Mouse (Mus musculus) liver, embryonic 13.5 days (tissue): Measurements from ENCODE around the gene Cyp2w1. TPM values are rescaled to one million over a fixed set of nuclear protein-coding genes. Genes with fewer than 3 reads are reported as not detected.
"Not testable (repeated sequence)": the region's sequence is repeated elsewhere in the genome, so short reads cannot be mapped to it uniquely, and the experiment has no call there.

Experiments used
- ATAC-seq: fragments of 200-750 bp; cut with Nextera tagmentation; 2 replicates; pipeline ENCODE4 v1.8.0; 2017; ENCODE audit warnings: low read depth, mild to moderate bottlenecking, moderate number of reproducible peaks, moderate library complexity
- DNase-seq: peaks from one replicate; pipeline ENCODE4 v3.0.0; 2022
- H3K27ac ChIP-seq: fragments of 300-500 bp; sonication (generic); 2 replicates; pipeline ENCODE4 v1.5.1; 2015; ENCODE audit warnings: moderate library complexity, mild to moderate bottlenecking, inconsistent platforms
- H3K27me3 ChIP-seq: fragments of 300-500 bp; sonication (generic); 2 replicates; pipeline ENCODE4 v1.6.1; 2015; ENCODE audit warnings: mild to moderate bottlenecking, inconsistent platforms
- H3K36me3 ChIP-seq: fragments of 300-500 bp; sonication (generic); 2 replicates; pipeline ENCODE4 v1.6.1; 2015; ENCODE audit warnings: mild to moderate bottlenecking, inconsistent platforms
- H3K4me1 ChIP-seq: fragments of 300-500 bp; sonication (generic); replicated peaks from 2 replicates; pipeline ENCODE4 v1.6.1; 2015; ENCODE audit warnings: inconsistent platforms
- H3K4me2 ChIP-seq: fragments of 300-500 bp; sonication (generic); 2 replicates; pipeline ENCODE4 v1.6.1; 2015; ENCODE audit warnings: inconsistent platforms, mild to moderate bottlenecking, moderate library complexity
- H3K4me3 ChIP-seq: fragments of 300-500 bp; sonication (generic); replicated peaks from 2 replicates; pipeline ENCODE4 v1.5.1; 2015; ENCODE audit warnings: mild to moderate bottlenecking, inconsistent platforms
- H3K9ac ChIP-seq: fragments of 300-500 bp; sonication (generic); 2 replicates; pipeline ENCODE4 v1.6.1; 2015; ENCODE audit warnings: mild to moderate bottlenecking, inconsistent platforms
- H3K9me3 ChIP-seq: fragments of 300-500 bp; sonication (generic); replicated peaks from 2 replicates; pipeline ENCODE4 v1.6.1; 2016; ENCODE audit warnings: inconsistent platforms
- WGBS: fragments of 180-500 bp; shearing (Covaris S2); methylation state at CpG from one replicate; pipeline ENCODE4 v1.1.7; 2015; ENCODE audit not compliant: insufficient replicate concordance; 5-methylcytosine and 5-hydroxymethylcytosine counted together
- polyA plus RNA-seq: library from polyadenylated mRNA; unstranded; fragments of >200 nt; fragmentation: Nextera tagmentation; extraction: Ambion mirVana; gene quantifications from 2 replicates; pipeline ENCODE4 v1.2.1, GENCODE M21; 2015

Cyp2w1 gene
- polyA plus RNA-seq, 1 experiment from 2014 or later = not detected

GRCm38 (mm10) chr5:139333301-139334013, 19.0 kb upstream of the Cyp2w1 start:
- DNase-seq (no peak), ATAC-seq (no peak)
- no peaks in the 10 kb centered on the region for H3K27me3 ChIP-seq
- WGBS = 74% methylated on average over 16 of the region's 16 CpGs
- H3K4me1 ChIP-seq = peaks cover 15% of the 10 kb centered on the region
- H3K27ac ChIP-seq = no peak overlapping the region
- H3K4me3 ChIP-seq = no peak overlapping the region
- H3K9me3 ChIP-seq = no peaks in the 10 kb centered on the region
- no peak overlapping the region for H3K4me2 ChIP-seq
- H3K9ac ChIP-seq = no peak overlapping the region
- H3K36me3 ChIP-seq = peaks cover 26% of the 10 kb centered on the region

- H3K27me3 ChIP-seq, DNase-seq, H3K4me3 ChIP-seq, ATAC-seq, H3K9me3 ChIP-seq, H3K9ac ChIP-seq, H3K4me2 ChIP-seq, H3K27ac ChIP-seq: not testable (repeated sequence)
- Histone ChIP-seq H3K36me3 (peaks cover 35% of the 10 kb centered on the region), H3K4me1 (peaks cover 19% of the 10 kb centered on the region)
- WGBS = 74% methylated on average over 10 of the region's 10 CpGs
Observed at GRCm38 (mm10) chr5:139334394-139334793, 18.0 kb upstream of the Cyp2w1 start.

GRCm38 (mm10) chr5:139335634-139336033, 16.8 kb upstream of the Cyp2w1 start:
- Histone ChIP-seq H3K4me3 (no peak overlapping the region), H3K9me3 (no peaks in the 10 kb centered on the region), H3K27ac (no peak overlapping the region), H3K36me3 (peaks cover 48% of the 10 kb centered on the region), H3K9ac (no peak overlapping the region), H3K4me1 (peaks cover 22% of the 10 kb centered on the region), H3K4me2 (no peak overlapping the region), H3K27me3 (no peaks in the 10 kb centered on the region)
- DNase-seq (no peak), ATAC-seq (peak; percentile 17; the same call in 1 of the 2 replicates)
- 78% methylated on average over 4 of the region's 4 CpGs for WGBS

GRCm38 (mm10) chr5:139337826-139338370, 14.5 kb upstream of the Cyp2w1 start:
- WGBS = 78% methylated on average over 13 of the region's 13 CpGs
- Histone ChIP-seq H3K9ac (no peak overlapping the region), H3K27me3 (no peaks in the 10 kb centered on the region), H3K9me3 (no peaks in the 10 kb centered on the region), H3K27ac (no peak overlapping the region), H3K36me3 (peaks cover 67% of the 10 kb centered on the region), H3K4me1 (peaks cover 15% of the 10 kb centered on the region), H3K4me2 (no peak overlapping the region), H3K4me3 (no peak overlapping the region)
- DNase-seq (no peak), ATAC-seq (no peak)

- 78% methylated on average over 3 of the region's 3 CpGs for WGBS
- H3K9ac ChIP-seq = no peak overlapping the region
- no peak; the same call in 1 of the 2 replicates for ATAC-seq
- H3K4me1 ChIP-seq = peaks cover 18% of the 10 kb centered on the region
- DNase-seq = no peak
- H3K36me3 ChIP-seq = peaks cover 70% of the 10 kb centered on the region
- H3K27me3 ChIP-seq = no peaks in the 10 kb centered on the region
- no peak overlapping the region for H3K4me2 ChIP-seq
- H3K4me3 ChIP-seq = no peak overlapping the region
- no peaks in the 10 kb centered on the region for H3K9me3 ChIP-seq
- no peak overlapping the region for H3K27ac ChIP-seq
Observed at GRCm38 (mm10) chr5:139338403-139338802, 14.0 kb upstream of the Cyp2w1 start.

GRCm38 (mm10) chr5:139338891-139339290, 13.5 kb upstream of the Cyp2w1 start:
- Histone ChIP-seq H3K9me3 (no peaks in the 10 kb centered on the region), H3K27me3 (no peaks in the 10 kb centered on the region), H3K4me3 (no peak overlapping the region), H3K36me3 (peaks cover 70% of the 10 kb centered on the region), H3K4me1 (peaks cover 23% of the 10 kb centered on the region), H3K9ac (no peak overlapping the region), H3K27ac (no peak overlapping the region), H3K4me2 (no peak overlapping the region)
- 75% methylated on average over 11 of the region's 11 CpGs for WGBS
- ATAC-seq (no peak), DNase-seq (no peak)

- WGBS = 6% methylated on average over 12 of the region's 12 CpGs
- Histone ChIP-seq H3K4me1 (peaks cover 52% of the 10 kb centered on the region), H3K9me3 (no peaks in the 10 kb centered on the region), H3K27ac (peak overlapping the region; percentile 81), H3K9ac (peak overlapping the region; percentile 85), H3K27me3 (no peaks in the 10 kb centered on the region), H3K4me2 (peak overlapping the region; percentile 97), H3K36me3 (peaks cover 38% of the 10 kb centered on the region), H3K4me3 (peak overlapping the region; percentile 89)
- peak; percentile 77 for DNase-seq
- peak; percentile 72 for ATAC-seq
Observed at GRCm38 (mm10) chr5:139344021-139344686, 8.3 kb upstream of the Cyp2w1 start.

GRCm38 (mm10) chr5:139344687-139345363, 7.6 kb upstream of the Cyp2w1 start:
- H3K4me3 ChIP-seq = peak overlapping the region; percentile 89
- DNase-seq = peak; percentile 95
- H3K27me3 ChIP-seq = no peaks in the 10 kb centered on the region
- under 1% methylated on average over 33 of the region's 33 CpGs for WGBS
- ATAC-seq = peak; percentile 86
- H3K4me1 ChIP-seq = peaks cover 58% of the 10 kb centered on the region
- peak overlapping the region; percentile 85 for H3K9ac ChIP-seq
- H3K27ac ChIP-seq = peak overlapping the region; percentile 81
- H3K36me3 ChIP-seq = peaks cover 31% of the 10 kb centered on the region
- no peaks in the 10 kb centered on the region for H3K9me3 ChIP-seq
- peak overlapping the region; percentile 97 for H3K4me2 ChIP-seq

GRCm38 (mm10) chr5:139345364-139345714, 7.1 kb upstream of the Cyp2w1 start:
- H3K4me3 ChIP-seq = peak overlapping the region; percentile 89
- H3K27me3 ChIP-seq = no peaks in the 10 kb centered on the region
- peaks cover 26% of the 10 kb centered on the region for H3K36me3 ChIP-seq
- H3K4me2 ChIP-seq = peak overlapping the region; percentile 97
- H3K4me1 ChIP-seq = peaks cover 60% of the 10 kb centered on the region
- peak overlapping the region; percentile 76 for H3K27ac ChIP-seq
- no peaks in the 10 kb centered on the region for H3K9me3 ChIP-seq
- DNase-seq = no peak
- ATAC-seq = peak; percentile 30
- H3K9ac ChIP-seq = peak overlapping the region; percentile 55
- WGBS = 9% methylated on average over 5 of the region's 5 CpGs

GRCm38 (mm10) chr5:139347225-139347624, 5.2 kb upstream of the Cyp2w1 start:
- H3K27me3 ChIP-seq = no peaks in the 10 kb centered on the region
- H3K27ac ChIP-seq = no peak overlapping the region
- no peak overlapping the region for H3K4me2 ChIP-seq
- peaks cover 79% of the 10 kb centered on the region for H3K4me1 ChIP-seq
- H3K9ac ChIP-seq = no peak overlapping the region
- WGBS = 54% methylated on average over 1 of the region's 1 CpGs
- no peak overlapping the region for H3K4me3 ChIP-seq
- no peaks in the 10 kb centered on the region for H3K9me3 ChIP-seq
- DNase-seq (no peak), ATAC-seq (no peak)
- peaks cover 10% of the 10 kb centered on the region for H3K36me3 ChIP-seq

- Histone ChIP-seq H3K9me3 (no peaks in the 10 kb centered on the region), H3K27me3 (no peaks in the 10 kb centered on the region), H3K4me1 (peaks cover 80% of the 10 kb centered on the region), H3K4me2 (peak overlapping the region; percentile 57), H3K9ac (no peak overlapping the region; the same call in 1 of the 2 replicates), H3K36me3 (no peaks in the 10 kb centered on the region), H3K27ac (peak overlapping the region; percentile 60), H3K4me3 (0 out of 2 replicates have a peak overlapping the region, but pooled peaks have one; percentile 6)
- WGBS = 33% methylated on average over 6 of the region's 6 CpGs
- DNase-seq = peak; percentile 48
- ATAC-seq = peak; percentile 56
Observed at GRCm38 (mm10) chr5:139349713-139350112, 2.7 kb upstream of the Cyp2w1 start.
